10 mouse cellular contexts compared by ENCODE assay signal in the genomic region with DNA sequence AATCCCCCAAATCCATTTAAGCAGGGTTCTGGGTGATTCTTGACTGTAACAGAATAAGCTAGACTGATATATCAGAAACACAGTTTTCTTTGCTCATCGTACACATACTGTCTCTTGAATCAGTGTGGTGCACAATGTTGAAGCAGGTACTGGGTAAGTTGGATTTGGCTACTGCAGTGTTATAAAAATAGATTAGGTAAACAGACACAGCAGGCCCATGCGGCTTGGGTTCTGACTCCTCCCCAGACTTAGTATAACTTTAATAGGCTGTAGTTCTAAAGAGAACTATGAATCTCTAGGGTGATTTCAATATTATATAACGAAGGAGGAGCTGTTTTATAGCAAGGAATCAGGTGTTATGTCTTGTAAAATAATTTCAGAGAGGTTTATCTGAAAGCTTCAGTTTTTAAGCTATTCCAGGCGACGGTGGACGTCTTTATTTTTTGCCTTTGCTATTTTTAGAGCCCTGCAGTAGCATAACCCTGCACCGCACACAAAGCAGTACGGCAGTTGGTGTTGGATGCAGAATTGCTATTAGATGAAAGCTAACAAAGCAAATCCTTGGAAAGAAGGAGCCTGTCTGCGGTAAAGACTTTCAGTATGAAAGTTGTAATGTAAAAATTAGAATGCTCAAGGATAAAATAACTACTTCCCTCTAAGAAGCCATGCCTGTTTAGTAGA.
DNase-seq lines count a peak whose midpoint lies in the region; ATAC-seq and TF ChIP-seq lines count a peak whose summit lies in the region.
"Had no signal": no experiment of that assay in that cellular context is flagged by ENCODE, and none has a peak within 500 bp of the region (broad histone marks: within the 10 kb centered on the region; RNA-seq: fewer than 3 reads in every experiment).

No protein-coding gene starts in this region.

- no peak for TF ChIP-seq CTCF in lung, adult 2 months (IDR thresholded peaks at IDR 0.05; ENCODE audit: insufficient read depth, low read length)
- no peak for TF ChIP-seq CTCF in heart, postnatal 0 days (IDR thresholded peaks at IDR 0.05; ENCODE audit: low read depth)
- no peak for TF ChIP-seq CTCF in small intestine, adult 2 months (IDR thresholded peaks at IDR 0.05; ENCODE audit: extremely low read depth, insufficient read length, insufficient replicate concordance, low read depth, low read length)

- TF ChIP-seq EP300 in heart, postnatal 0 days (IDR thresholded peaks at IDR 0.05; ENCODE audit: low read depth), result no peak

- H3K9ac ChIP-seq in heart, embryonic 12.5 days, result no peak overlapping the region
- H3K9ac ChIP-seq in heart, postnatal 0 days (replicated peaks; ENCODE audit: low read depth, low read length), result no peak overlapping the region

- no peaks in the 10 kb centered on the region for H3K27me3 ChIP-seq in heart, embryonic 12.5 days (replicated peaks)
- no peaks in the 10 kb centered on the region for H3K27me3 ChIP-seq in heart, postnatal 0 days (ENCODE audit: control insufficient read depth, insufficient read depth, low read length)
- H3K27me3 ChIP-seq in small intestine, adult 2 months (ENCODE audit: control insufficient read depth, insufficient read depth, low read length), result no peaks in the 10 kb centered on the region

- peak overlapping the region; percentile 49 for H3K4me2 ChIP-seq in heart, embryonic 12.5 days
- peak overlapping the region; percentile 55 for H3K4me2 ChIP-seq in heart, postnatal 0 days (ENCODE audit: low read depth, low read length)

- H3K27ac ChIP-seq in heart, embryonic 12.5 days (ENCODE audit: poor library complexity, severe bottlenecking), result peak overlapping the region; percentile 81
- peak overlapping the region; percentile 47 for H3K27ac ChIP-seq in heart, postnatal 0 days (ENCODE audit: low read depth)
- H3K27ac ChIP-seq in small intestine, adult 2 months (ENCODE audit: insufficient read depth, low read depth, low read length), result peak overlapping the region; percentile 12

- intact Hi-C loops in heart, postnatal 14 days (cut with DNase I), result loop anchor here (5.0 kb wide), 2 partner anchors 49 to 74 kb away; no protein-coding TSS in a partner anchor

- H3K4me1 ChIP-seq in heart, embryonic 12.5 days (replicated peaks), result peaks cover 55% of the 10 kb centered on the region
- peaks cover 51% of the 10 kb centered on the region for H3K4me1 ChIP-seq in lung, adult 2 months (ENCODE audit: control insufficient read depth, insufficient read depth, low read length)
- H3K4me1 ChIP-seq in heart, postnatal 0 days (ENCODE audit: control insufficient read depth, insufficient read depth), result peaks cover 68% of the 10 kb centered on the region
- peaks cover 20% of the 10 kb centered on the region; the same call in 1 of the 2 replicates for H3K4me1 ChIP-seq in small intestine, adult 2 months (ENCODE audit: control insufficient read depth, insufficient read depth, insufficient read length, low read length)

- 31% methylated on average over 9 of the region's 9 CpGs for WGBS in heart, embryonic 12.5 days
- 18% methylated on average over 9 of the region's 9 CpGs for WGBS in lung, adult 2 months
- WGBS in heart, postnatal 0 days, result 14% methylated on average over 9 of the region's 9 CpGs
- 33% methylated on average over 9 of the region's 9 CpGs for WGBS in small intestine, adult 2 months

- DNase-seq in heart, postnatal 14 days, result no peak
- DNase-seq in lung, postnatal 36 days, result peak; percentile 34
- DNase-seq in lung, adult 2 months, result no peak
- DNase-seq in heart, postnatal 0 days (ENCODE audit: low spot score), result peak; percentile 69
- no peak for DNase-seq in ovary, postnatal 36 days (ENCODE audit: low spot score)
- no peak for DNase-seq in gastrocnemius, postnatal 10 days
- DNase-seq: layer of hippocampus, adult 9-11 months; thymus, postnatal 36 days had no signal

- no peak for ATAC-seq in heart, embryonic 12.5 days (ENCODE audit: insufficient number of reproducible peaks, low FRiP score)
- peak; percentile 78 for ATAC-seq in heart, postnatal 0 days (ENCODE audit: insufficient read depth, low read depth)

- H3K36me3 ChIP-seq in heart, embryonic 12.5 days, result no peaks in the 10 kb centered on the region
- no peaks in the 10 kb centered on the region for H3K36me3 ChIP-seq in heart, postnatal 0 days (replicated peaks; ENCODE audit: control insufficient read depth, insufficient read depth, low read length)
- H3K36me3 ChIP-seq in small intestine, adult 2 months (ENCODE audit: control insufficient read depth, insufficient read depth, low read length), result no peaks in the 10 kb centered on the region; the same call in 1 of the 2 replicates

- TF ChIP-seq POLR2A in lung, adult 2 months (IDR thresholded peaks at IDR 0.05; ENCODE audit: borderline replicate concordance, extremely low read depth, low read depth, low read length), result no peak
- TF ChIP-seq POLR2A in small intestine, adult 2 months (IDR thresholded peaks at IDR 0.05; ENCODE audit: low read depth, low read length), result no peak

- no peaks in the 10 kb centered on the region for H3K9me3 ChIP-seq in heart, embryonic 12.5 days (replicated peaks)
- H3K9me3 ChIP-seq in heart, postnatal 0 days (replicated peaks; ENCODE audit: control insufficient read depth, low read length), result no peaks in the 10 kb centered on the region

- H3K4me3 ChIP-seq in heart, embryonic 12.5 days, result peak overlapping the region; percentile 12; the same call in 1 of the 2 replicates
- no peak overlapping the region for H3K4me3 ChIP-seq in lung, adult 2 months (replicated peaks; ENCODE audit: extremely low read depth, low read depth, low read length)
- peak overlapping the region; percentile 25 for H3K4me3 ChIP-seq in heart, postnatal 0 days (ENCODE audit: low read depth, low read length)
- no peak overlapping the region for H3K4me3 ChIP-seq in small intestine, adult 2 months (ENCODE audit: low read depth, low read length)

Comparison
In these comparisons a context has a peak if more than half of its experiments do, and no peak if none do; other contexts are left out.
1. DNase-seq: peak in lung, postnatal 36 days (single experiment) and heart, postnatal 0 days (single experiment); none in heart, postnatal 14 days (0 of 2), lung, adult 2 months (single experiment), ovary, postnatal 36 days (single experiment) and gastrocnemius, postnatal 10 days (single experiment).
2. H3K27ac ChIP-seq: peak in every context shown above with its lines; median percentile 81 in heart, embryonic 12.5 days; 47 in heart, postnatal 0 days; 12 in small intestine, adult 2 months.
3. H3K4me3 ChIP-seq: peak in heart, embryonic 12.5 days (single experiment) and heart, postnatal 0 days (single experiment); none in lung, adult 2 months (single experiment) and small intestine, adult 2 months (single experiment).